Mouse (Mus musculus) erythroblast, embryonic 14.5 days (primary cell): Measurements from ENCODE around the gene Mettl17. TPM values are rescaled to one million over a fixed set of nuclear protein-coding genes. Genes with fewer than 3 reads are reported as not detected.

ENCODE experiments used
- H3K27me3 ChIP-seq: 2 replicates; pipeline ENCODE4 v1.6.1; 2012; ENCODE audit warnings: inconsistent platforms; ENCODE audit not compliant: control insufficient read depth
- H3K36me3 ChIP-seq: 2 replicates; pipeline ENCODE4 v1.6.1; 2012; ENCODE audit warnings: mild to moderate bottlenecking, inconsistent platforms; ENCODE audit not compliant: control insufficient read depth
- H3K4me1 ChIP-seq: 2 replicates; pipeline ENCODE4 v1.6.1; 2012; ENCODE audit warnings: inconsistent platforms; ENCODE audit not compliant: control insufficient read depth
- H3K4me3 ChIP-seq: replicated peaks from 2 replicates; pipeline ENCODE3; 2012; ENCODE audit warnings: moderate library complexity, mild to moderate bottlenecking, inconsistent platforms
- H3K9me3 ChIP-seq: 2 replicates; pipeline ENCODE4 v1.6.1; 2012; ENCODE audit warnings: low read length, inconsistent platforms, mixed read lengths; ENCODE audit not compliant: control insufficient read depth
- GATA1 ChIP-seq: IDR thresholded peaks from 2 replicates; pipeline ENCODE4 v1.6.1; 2012; ENCODE audit warnings: low read length, inconsistent platforms, mixed read lengths
- TAL1 ChIP-seq: IDR thresholded peaks from 3 replicates; pipeline ENCODE4 v1.6.1; 2012; ENCODE audit warnings: low read length, inconsistent platforms, mixed read lengths
- polyA plus RNA-seq: library from polyadenylated mRNA; stranded (reverse); fragments of >175 nt; gene quantifications from 2 replicates; pipeline ENCODE4 v1.2.3, GENCODE M21; 2012

Gene Mettl17
- polyA plus RNA-seq, 1 experiment, result 0.31 TPM

DNA sequence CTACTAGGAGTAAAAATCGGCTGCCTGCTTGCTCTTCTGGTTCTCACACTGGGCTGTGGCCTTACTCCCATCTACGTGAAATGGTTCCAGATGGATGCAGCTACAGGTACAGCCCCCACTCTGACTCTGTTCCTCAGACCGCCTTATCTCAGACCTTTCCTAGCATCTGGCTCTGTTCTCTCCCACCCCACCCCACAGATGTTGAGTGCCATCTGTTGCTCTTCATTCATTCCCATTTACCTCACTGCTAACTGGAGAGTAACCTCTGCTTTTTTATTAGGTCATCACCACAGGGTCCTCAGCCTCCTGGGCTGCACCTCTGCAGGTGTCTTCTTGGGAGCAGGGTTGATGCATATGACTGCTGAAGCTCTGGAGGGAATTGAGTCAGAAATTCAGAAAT, 9.2 kb downstream of the Mettl17 start:
- peaks cover 29% of the 10 kb centered on the region for H3K36me3 ChIP-seq
- no peak overlapping the region for H3K4me3 ChIP-seq
- no peak for TF ChIP-seq GATA1
- no peak for TF ChIP-seq TAL1
- H3K4me1 ChIP-seq, result peaks cover 25% of the 10 kb centered on the region
- H3K27me3 ChIP-seq, result no peaks in the 10 kb centered on the region
- H3K9me3 ChIP-seq, result no peaks in the 10 kb centered on the region

- Histone ChIP-seq H3K4me3 (no peak overlapping the region), H3K9me3 (no peaks in the 10 kb centered on the region)
Measured at GRCm38 (mm10) chr14:51895071-51895470, 10.4 kb downstream of the Mettl17 start.

GRCm38 (mm10) chr14:51896019-51896418, 11.4 kb downstream of the Mettl17 start:
- Histone ChIP-seq H3K9me3 (no peaks in the 10 kb centered on the region), H3K36me3 (peaks cover 9% of the 10 kb centered on the region), H3K27me3 (no peaks in the 10 kb centered on the region), H3K4me3 (no peak overlapping the region), H3K4me1 (peaks cover 25% of the 10 kb centered on the region)
- TF ChIP-seq TAL1 (no peak), GATA1 (no peak)

More at GRCm38 (mm10) chr14:51895071-51895470, 10.4 kb downstream of the Mettl17 start:
- peaks cover 25% of the 10 kb centered on the region for H3K4me1 ChIP-seq
- no peaks in the 10 kb centered on the region for H3K27me3 ChIP-seq
- peaks cover 16% of the 10 kb centered on the region for H3K36me3 ChIP-seq
- TF ChIP-seq GATA1, result no peak
- no peak for TF ChIP-seq TAL1

DNA sequence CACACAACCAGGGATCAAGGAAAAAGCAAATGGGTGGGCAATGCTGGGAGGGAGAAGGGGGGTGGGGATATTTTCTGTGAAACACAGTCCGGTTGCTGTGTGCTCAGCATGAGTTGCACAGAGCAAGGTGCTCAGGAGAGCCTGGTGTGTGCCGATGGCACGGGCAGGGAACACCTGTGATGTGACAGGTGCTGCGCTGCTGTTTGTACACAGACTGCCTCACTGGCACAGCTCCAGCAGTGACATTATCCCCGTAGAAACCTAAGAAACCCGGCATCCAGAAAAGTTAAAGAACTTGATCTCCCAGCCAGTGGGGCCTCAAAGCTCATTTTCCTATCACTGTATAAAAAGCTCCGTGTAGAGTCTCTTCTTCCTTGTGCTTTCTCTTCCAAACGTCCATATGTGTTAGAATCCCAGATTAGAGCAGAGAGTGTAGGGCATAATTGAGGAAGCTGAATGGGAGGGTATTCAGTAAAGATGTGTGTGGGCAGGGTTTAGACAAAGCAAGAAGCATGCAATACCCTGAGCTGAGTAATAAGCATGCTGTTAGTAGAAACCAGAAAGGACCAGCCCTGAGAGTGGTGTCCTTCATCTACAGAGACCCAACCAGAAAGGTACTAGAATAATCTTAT, 12.0 kb downstream of the Mettl17 start:
- Histone ChIP-seq H3K36me3 (peaks cover 2% of the 10 kb centered on the region), H3K4me1 (peaks cover 25% of the 10 kb centered on the region), H3K4me3 (no peak overlapping the region), H3K27me3 (no peaks in the 10 kb centered on the region), H3K9me3 (no peaks in the 10 kb centered on the region)
- no peak for TF ChIP-seq TAL1
- no peak for TF ChIP-seq GATA1

GRCm38 (mm10) chr14:51899351-51899750, 14.7 kb downstream of the Mettl17 start:
- Histone ChIP-seq H3K9me3 (no peaks in the 10 kb centered on the region), H3K4me1 (peaks cover 11% of the 10 kb centered on the region), H3K4me3 (no peak overlapping the region), H3K36me3 (no peaks in the 10 kb centered on the region), H3K27me3 (no peaks in the 10 kb centered on the region)
- TF ChIP-seq GATA1 (no peak), TAL1 (no peak)

GRCm38 (mm10) chr14:51902806-51903710, 18.4 kb downstream of the Mettl17 start:
- TF ChIP-seq TAL1, result no peak
- TF ChIP-seq GATA1, result no peak
- peaks cover 8% of the 10 kb centered on the region for H3K4me1 ChIP-seq

GRCm38 (mm10) chr14:51903782-51904181, 19.1 kb downstream of the Mettl17 start:
- no peaks in the 10 kb centered on the region; the same call in 1 of the 2 replicates for H3K36me3 ChIP-seq
- no peak overlapping the region for H3K4me3 ChIP-seq
- peaks cover 6% of the 10 kb centered on the region for H3K27me3 ChIP-seq
- no peak for TF ChIP-seq GATA1
- TF ChIP-seq TAL1, result no peak
- no peaks in the 10 kb centered on the region for H3K9me3 ChIP-seq
- peaks cover 8% of the 10 kb centered on the region for H3K4me1 ChIP-seq

More at GRCm38 (mm10) chr14:51902806-51903710, 18.4 kb downstream of the Mettl17 start:
- no peaks in the 10 kb centered on the region for H3K9me3 ChIP-seq
- H3K36me3 ChIP-seq, result no peaks in the 10 kb centered on the region; the same call in 1 of the 2 replicates
- no peak overlapping the region for H3K4me3 ChIP-seq
- H3K27me3 ChIP-seq, result peaks cover 6% of the 10 kb centered on the region

GRCm38 (mm10) chr14:51904706-51905105, 20.1 kb downstream of the Mettl17 start:
- H3K27me3 ChIP-seq, result peaks cover 6% of the 10 kb centered on the region
- peaks cover 8% of the 10 kb centered on the region for H3K4me1 ChIP-seq
- H3K9me3 ChIP-seq, result no peaks in the 10 kb centered on the region
- H3K4me3 ChIP-seq, result no peak overlapping the region
- TF ChIP-seq TAL1 (no peak), GATA1 (no peak)
- no peaks in the 10 kb centered on the region; the same call in 1 of the 2 replicates for H3K36me3 ChIP-seq

- peaks cover 7% of the 10 kb centered on the region for H3K27me3 ChIP-seq
- peaks cover 8% of the 10 kb centered on the region for H3K4me1 ChIP-seq
- H3K4me3 ChIP-seq, result no peak overlapping the region
- no peaks in the 10 kb centered on the region for H3K9me3 ChIP-seq
- TF ChIP-seq GATA1 (no peak), TAL1 (no peak)
- H3K36me3 ChIP-seq, result no peaks in the 10 kb centered on the region; the same call in 1 of the 2 replicates
Measured at GRCm38 (mm10) chr14:51906102-51906501, 21.5 kb downstream of the Mettl17 start.
